Mouse (Mus musculus): ENCODE results near the gene Ciita.

The Ciita gene

GRCm38 (mm10) chr16:10474956-10475355 lies 4.9 kb upstream of the Ciita start:
- no peak for DNase-seq (ENCODE audit: low spot score)

GRCm38 (mm10) chr16:10475919-10476318 lies 3.9 kb upstream of the Ciita start:
- DNase-seq (ENCODE audit: low spot score), result no peak

GRCm38 (mm10) chr16:10482343-10482742 lies 2.5 kb downstream of the Ciita start:
- DNase-seq (ENCODE audit: low spot score), result no peak

DNA sequence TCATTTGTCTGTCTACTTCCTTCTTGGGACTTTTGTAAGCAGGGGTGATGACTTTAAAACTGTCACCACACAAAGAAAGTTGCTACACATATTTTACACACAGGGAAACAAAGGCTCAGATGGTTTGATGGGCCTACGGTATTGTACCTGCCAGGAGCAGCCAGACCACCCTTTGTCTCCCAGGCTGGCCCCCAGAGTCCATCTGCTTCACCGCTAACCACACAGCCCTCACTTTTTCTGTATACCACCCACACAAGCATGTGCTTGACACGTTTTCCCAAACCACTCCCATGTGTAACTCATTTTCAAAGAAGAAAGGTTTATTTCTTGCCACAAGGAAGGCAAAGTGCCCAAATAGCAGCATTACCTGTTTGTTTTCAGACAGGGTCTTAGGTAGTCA lies 7.1 kb downstream of the Ciita start:
- no peak for DNase-seq (ENCODE audit: low spot score)

GRCm38 (mm10) chr16:10487895-10488493 lies 8.1 kb downstream of the Ciita start:
- no peak for DNase-seq (ENCODE audit: low spot score)

DNA sequence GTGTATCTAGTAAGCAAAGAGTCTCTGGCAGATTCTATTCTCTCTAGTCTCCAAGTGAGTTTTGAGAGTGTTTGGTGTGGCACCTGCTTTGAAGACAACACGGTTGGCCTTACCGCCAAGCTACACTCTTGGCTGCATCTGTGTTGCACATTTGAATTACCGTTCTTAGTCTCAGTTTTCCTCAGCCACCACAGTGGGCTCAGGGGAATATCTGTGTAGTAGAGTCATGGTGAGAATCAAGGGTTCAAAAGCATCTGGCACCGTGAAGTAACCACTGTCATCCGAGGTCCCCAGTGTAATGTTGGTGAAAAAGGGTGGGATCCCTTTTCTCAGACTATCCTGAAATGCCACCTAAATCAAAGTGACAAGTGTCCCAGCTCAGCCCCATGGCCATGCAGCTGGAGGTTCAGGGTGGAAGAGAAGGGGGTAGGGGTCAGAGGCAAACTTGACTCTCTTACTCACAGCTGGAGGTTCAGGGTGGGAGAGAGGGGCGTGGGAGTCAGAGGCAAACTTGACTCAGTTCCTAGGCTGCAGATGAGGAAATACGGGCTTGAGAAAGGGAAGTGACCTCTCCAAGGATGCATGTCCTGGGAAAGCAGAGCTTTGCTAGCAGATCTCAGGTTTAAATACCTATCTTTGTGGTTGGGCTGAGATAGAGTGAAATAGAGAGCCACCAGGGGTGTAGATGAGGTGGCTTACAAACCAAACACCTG lies 9.1 kb downstream of the Ciita start:
- no peak for DNase-seq (ENCODE audit: low spot score)

- no peak for DNase-seq (ENCODE audit: low spot score)
Measured at GRCm38 (mm10) chr16:10489483-10489882, 9.6 kb downstream of the Ciita start.

- DNase-seq (ENCODE audit: low spot score), result no peak
Measured at GRCm38 (mm10) chr16:10489904-10490457, 10.1 kb downstream of the Ciita start.

- no peak for DNase-seq (ENCODE audit: low spot score)
Measured at GRCm38 (mm10) chr16:10490503-10491150, 10.8 kb downstream of the Ciita start.

- no peak for DNase-seq (ENCODE audit: low spot score)
Measured at GRCm38 (mm10) chr16:10491716-10492115, 11.9 kb downstream of the Ciita start.

DNA sequence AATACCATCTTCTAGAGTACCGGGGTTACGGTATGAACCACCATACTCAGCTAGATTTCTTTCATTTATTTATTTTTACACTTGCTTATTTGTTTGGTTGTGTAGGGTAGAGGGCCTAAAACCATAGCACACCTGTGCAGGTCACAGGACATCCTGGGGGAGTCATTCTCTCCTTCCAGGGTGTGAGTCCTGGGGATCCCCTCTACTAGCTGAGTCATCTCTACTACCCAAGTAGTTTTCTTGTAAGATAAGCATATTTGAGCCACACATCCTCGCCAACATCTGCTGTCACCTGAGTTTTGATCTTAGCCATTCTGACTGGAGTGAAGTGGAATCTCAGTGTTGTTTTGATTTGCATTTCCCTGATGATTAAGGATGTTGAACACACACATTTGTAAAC lies 12.7 kb downstream of the Ciita start:
- DNase-seq (ENCODE audit: low spot score), result no peak

DNA sequence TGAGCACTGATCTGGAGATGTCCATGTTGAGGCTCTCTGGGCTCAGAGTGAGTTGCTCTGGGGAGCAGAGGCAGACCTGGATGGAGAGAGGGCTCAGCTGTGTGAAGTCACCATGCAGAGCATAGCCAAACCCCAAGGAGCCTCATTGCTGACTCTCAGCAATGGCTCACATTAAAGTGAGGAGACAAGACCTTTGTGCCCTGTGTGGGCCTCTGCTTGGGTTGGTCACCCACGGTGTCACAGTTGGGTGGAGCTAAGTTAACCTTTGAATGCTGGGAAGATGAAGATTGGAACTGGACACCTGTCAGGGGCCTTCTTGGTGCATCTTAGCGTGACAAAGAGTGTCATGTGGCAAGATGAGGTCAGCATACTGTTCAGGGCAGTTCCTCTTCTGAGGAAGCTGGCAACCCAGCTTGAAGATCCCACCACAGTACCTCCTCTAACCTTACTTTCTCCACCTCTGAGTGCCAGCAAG lies 16.0 kb downstream of the Ciita start:
- DNase-seq (ENCODE audit: low spot score), result no peak

GRCm38 (mm10) chr16:10498096-10498602 lies 18.3 kb downstream of the Ciita start:
- no peak for DNase-seq (ENCODE audit: low spot score)

- no peak for DNase-seq (ENCODE audit: low spot score)
Measured at GRCm38 (mm10) chr16:10499122-10499521, 19.3 kb downstream of the Ciita start.

DNA sequence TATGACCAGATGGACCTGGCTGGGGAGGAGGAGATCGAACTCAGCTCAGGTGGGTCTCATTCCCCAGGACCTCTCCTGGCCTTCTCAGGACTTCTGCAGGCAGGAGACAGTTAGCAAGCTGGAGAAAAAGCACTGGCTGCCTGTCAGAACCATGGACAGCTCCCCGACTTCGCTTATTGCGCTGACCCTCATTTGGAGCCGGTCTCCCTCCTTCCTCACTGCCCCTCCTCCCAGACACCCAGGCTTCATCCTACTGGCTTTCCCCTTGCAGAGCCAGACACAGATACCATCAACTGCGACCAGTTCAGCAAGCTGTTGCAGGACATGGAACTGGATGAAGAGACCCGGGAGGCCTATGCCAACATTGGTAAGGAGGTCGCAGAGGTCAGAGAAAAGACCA lies 22.0 kb downstream of the Ciita start:
- no peak for DNase-seq (ENCODE audit: low spot score)

DNA sequence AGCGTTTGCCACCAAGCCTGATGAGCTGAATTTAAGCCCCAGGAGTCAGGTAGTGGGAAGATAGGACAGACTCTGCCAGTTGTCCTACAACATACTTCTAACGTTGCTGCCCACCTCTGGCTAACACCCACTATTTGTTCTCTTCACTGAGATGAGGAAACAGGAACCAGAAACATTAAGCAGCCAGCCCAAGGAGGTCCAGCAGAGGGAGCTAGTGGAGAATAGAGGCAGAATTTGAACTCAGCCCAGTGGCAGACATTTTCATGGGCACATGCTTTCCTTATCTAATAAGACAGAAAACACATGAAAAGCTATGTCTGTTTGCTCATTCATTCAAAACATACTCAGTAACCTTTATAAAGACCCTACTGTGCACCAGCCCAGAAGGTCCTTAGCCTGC lies 23.2 kb downstream of the Ciita start:
- no peak for DNase-seq (ENCODE audit: low spot score)

DNA sequence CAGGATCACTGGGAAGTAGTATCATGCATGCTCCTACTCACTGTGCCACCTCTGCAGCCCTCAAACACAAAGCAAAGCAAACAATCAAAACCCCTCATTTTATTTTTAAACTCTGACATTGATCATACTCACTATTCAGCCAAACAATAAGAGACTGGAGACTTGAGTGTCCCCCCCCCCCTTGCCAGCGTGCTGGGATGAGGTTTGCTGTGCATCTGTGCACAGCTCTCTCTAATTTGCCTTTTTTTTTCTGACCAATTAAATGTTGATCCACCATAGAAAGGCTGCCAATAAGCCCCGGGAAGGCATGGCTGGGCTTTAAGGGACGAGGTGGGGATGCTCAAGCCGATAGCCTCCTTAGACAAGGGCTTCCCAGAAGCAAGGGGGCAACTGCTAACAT lies 27.6 kb downstream of the Ciita start:
- DNase-seq (ENCODE audit: low spot score), result no peak

GRCm38 (mm10) chr16:10508691-10509090 lies 28.8 kb downstream of the Ciita start:
- DNase-seq (ENCODE audit: low spot score), result no peak

GRCm38 (mm10) chr16:10510477-10511133 lies 30.7 kb downstream of the Ciita start:
- no peak for DNase-seq (ENCODE audit: low spot score)

- no peak for DNase-seq (ENCODE audit: low spot score)
Measured at GRCm38 (mm10) chr16:10511134-10511520, 31.3 kb downstream of the Ciita start.

DNA sequence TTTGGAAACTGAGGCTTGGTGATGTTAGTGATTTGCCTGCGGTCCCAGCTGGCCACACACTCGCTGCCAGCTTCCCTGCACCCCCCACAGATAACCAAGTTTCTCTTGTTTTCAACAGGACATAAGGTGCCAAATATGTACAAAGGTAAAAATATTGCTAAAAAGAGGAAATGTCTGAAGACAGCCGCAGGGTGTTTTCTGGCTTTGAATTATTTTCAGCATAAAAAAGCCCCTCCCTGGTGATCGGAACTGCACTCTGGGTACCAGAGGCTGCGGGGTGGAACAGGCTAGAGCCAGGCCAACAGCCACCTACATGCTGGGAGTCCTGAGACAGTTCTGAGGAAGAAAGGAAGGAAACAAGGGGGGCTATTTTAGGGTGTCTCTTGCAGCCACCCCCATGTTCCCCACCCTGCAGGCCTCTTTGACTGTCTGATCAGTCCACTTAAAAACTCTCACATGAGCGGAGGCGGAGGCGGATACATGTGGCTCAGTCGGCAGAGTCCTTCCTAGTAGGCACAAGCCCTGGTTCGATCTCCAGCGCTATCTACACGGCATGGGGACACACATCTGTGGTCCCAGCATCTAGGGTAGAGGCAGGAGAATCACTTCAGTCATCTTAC lies 36.2 kb downstream of the Ciita start:
- no peak for DNase-seq (ENCODE audit: low spot score)

DNA sequence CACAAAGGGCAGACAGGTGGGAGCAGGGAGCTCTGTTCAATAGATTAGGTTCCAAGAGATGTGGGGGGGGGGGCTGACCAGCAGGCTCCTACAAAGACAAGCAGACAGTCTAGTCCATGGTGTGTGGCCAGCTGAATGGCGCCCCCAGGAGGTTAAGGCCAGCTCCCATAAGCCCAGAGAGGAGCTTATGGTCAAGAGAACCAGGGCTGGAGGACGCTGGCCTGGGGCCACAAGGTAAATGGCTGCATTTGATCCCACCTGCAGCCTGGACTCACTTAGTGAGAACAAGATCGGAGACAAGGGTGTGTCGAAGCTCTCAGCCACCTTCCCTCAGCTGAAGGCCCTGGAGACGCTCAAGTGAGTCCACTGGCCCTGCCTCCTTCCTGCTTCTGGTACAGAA lies 38.2 kb downstream of the Ciita start:
- DNase-seq (ENCODE audit: low spot score), result no peak
